Mouse (Mus musculus) cerebellum, adult 11-12 months (tissue): ENCODE data around the gene Zfp747.
"Not testable (repeated sequence)": the region's sequence is repeated elsewhere in the genome, so short reads cannot be mapped to it uniquely, and the experiment has no call there.

Experiments used
- DNase-seq: peaks from one replicate; pipeline ENCODE4 v3.0.0; 2022

The Zfp747 gene

DNA sequence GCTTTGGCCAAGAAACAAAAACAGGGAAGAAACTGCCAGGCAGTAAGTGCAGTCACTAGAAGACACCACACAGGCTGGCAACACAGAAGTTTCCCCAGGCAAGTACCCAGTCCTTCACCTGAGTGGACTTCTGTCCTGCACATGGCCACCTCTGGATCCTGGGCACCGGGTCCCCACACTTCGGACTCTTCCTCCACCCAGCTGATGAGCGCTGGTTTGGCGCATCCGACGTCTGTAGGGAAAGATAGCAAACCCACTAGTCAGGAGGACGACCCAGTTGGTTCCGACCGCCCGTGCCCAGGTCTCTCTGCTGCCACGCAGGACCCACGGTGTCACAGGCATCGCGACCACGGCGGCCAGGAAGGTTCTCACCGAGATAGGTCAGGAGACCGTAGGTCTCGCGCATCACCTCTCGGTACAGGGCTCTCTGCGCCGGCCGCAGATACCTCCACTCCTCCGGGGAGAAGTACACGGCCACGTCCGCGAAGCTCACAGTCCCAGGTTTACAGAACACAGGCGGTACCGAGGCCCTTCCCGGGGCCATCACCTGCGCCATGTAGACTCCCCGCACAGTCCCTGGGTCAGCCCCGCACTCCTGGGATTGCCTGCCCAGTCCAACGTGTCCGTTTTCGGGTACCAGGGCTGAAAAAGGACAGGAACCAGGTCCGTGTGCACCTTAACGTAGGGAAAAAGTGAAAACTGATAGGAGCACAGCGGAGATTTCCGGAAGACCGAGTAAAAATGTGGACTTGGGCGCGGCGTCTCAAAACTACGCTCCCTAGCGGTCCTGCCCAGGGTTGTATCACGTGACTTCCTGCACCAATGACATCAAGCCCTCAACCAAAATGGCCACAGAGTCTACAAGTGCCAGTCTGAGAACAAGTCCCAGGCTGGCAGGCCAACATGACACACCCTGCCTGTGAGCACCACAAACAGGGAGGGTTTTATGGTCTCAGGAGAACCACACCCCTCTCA is at the start of gene Zfp747:
Gene Zfp747, minus strand, starts transcription at position 780 of the 975 bp plus-strand sequence.
- peak; percentile 94 for DNase-seq

DNA sequence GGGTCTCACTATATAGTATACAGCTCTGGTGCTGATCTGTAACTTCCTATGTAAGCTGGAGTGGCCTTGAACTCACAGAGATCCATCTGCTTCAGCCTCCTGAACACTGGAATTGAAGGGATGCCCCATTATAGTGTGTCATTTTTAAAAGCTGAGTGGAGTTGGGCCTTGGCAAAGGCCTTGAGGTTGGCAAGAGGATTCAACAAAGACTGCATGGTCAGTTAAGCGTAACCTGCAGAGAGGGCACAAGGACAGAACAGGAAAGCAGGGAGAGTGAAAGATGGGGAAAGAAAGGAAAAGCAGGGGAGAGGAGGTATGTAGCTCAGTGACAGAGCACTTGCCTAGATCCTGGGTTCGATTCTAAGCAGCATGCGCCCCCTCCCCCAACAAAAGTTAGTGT is 49.4 kb upstream of the Zfp747 start:
- no peak for DNase-seq

DNA sequence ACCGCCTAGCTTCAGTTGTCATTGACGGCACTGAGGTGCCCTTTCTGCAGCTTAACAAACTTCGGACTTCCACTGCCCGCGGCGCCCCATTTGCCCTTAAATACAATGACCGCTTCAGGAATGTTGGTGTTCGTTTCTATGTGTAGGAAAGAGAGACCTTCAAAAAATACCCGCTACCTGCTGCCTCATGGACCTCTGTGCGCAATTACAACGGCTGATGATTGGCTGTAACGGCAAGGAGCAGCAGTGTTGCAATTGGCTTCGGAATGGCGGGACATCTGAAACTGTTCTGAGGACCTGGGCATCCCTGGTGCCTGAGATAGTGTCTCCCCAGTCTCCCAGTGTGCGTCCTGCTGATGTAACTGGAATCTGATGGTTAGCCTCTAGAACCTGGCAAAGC is 46.4 kb upstream of the Zfp747 start:
- DNase-seq, result no peak

DNA sequence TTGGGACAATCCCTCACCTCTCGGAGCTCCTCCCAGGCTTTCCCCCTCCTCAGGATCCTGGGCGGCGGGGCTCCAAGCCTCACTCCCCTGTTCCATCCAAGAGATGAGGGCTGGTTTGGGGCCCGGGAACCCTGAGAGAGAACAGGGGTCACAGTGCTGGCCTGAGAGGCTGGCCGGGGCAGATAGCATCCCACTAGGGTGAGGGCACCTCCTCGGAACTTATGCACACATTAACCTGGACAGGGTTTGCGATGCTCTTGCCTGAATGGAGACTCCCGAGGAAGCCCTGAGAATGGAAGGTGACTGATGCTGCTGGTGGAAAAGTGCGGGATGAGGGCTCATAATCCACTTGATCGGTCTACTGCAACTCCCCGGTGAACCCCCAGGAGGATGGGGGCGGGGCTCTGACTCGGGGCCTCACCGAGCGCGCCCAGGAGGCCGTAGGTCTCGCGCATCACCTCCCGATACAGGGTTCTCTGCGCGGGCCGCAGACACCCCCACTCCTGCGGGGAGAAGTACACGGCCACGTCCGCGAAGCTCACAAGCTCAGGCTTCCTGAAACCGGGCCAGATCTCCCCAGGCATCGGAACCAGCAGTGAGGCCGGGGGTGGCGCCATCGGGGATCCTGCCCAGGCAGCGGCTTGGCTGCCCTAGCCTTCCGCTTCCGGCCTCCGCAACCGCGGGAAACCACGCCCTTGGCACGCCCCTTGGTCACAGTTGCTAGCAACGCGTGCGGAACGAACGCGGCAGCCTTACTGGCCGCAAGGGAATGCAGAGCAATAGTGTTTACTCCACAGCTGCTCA is 45.7 kb upstream of the Zfp747 start, which contains the start of gene Zfp688:
Gene Zfp688, minus strand, starts transcription at position 681 of the 804 bp plus-strand sequence.
- DNase-seq, result peak; percentile 87

DNA sequence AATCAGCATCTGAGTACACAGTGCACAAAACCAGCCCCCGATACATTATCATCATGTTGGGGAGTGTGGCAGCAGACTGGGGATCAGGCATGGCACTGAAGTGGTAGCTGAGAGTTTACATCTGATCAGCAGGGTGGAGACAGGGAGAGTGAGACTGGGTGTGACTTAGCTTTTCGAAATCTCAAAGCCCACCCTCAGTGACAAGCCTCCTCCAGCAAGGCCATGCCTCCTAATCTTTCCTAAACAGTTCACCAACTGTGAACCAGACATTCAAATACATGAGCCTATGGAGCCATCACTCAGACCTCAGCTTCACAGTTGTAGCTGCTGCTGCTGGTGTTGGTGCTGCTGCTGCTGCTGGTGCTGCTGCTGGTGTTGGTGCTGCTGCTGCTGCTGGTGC is 35.6 kb upstream of the Zfp747 start:
- DNase-seq, result no peak

DNA sequence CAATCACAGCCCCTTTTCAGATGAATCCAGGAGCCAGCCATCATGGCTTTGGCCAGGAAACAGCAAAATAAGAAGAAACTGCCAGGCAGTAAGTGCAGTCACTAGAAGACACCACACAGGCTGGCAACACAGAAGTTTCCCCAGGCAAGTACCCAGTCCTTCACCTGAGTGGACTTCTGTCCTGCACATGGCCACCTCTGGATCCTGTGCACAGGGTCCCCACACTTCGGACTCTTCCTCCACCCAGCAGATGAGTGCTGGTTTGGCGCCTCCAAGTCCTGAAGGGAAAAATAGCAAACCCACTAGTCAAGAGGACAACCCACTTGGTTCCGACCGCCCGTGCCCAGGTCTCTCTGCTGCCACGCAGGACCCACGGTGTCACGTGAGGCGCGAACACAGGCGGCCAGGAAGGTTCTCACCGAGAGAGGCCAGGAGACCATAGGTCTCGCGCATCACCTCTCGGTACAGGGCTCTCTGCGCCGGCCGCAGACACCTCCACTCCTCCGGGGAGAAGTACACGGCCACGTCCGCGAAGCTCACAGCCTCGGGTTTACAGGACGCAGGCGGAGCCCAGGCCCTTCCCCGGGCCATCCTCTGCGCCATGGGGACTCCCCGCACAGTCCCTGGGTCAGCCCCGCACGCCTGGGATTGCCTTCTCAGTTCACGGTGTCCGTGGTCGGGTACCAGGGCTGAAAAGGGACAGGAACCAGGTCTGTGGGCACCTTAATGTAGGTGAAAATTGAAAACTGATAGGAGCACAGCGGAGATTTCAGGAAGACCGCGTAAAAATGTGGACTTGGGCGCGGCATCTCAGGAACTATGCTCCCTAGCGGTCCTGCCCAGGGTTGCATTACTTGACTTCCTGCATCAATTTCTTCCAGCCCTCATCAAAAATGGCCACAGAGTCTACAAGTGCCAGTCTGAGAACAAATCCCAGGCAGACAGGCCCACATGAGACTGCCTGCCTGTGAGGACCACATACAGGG is 30.4 kb upstream of the Zfp747 start, which contains the start of gene Zfp764:
Gene Zfp764, minus strand, starts transcription at position 821 of the 986 bp plus-strand sequence.
- peak; percentile 88 for DNase-seq

DNA sequence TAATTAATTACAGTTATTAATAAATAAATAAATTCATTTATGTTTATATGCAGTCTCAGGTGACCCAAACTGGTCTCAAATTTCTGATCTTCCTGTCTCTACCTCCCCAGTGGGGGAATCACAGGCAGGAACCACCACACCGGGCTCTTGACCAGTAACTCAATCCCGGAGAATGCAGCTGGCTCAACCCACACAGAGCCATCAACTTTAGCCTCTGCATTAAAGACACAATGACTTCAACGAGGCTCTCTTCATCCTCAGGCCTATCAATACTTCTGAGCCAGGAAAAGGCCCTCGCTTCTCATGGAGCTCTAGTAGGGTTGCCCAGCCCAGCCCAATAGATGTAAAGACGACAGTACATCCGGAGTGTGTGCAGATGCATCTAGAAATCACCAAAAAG is 28.3 kb upstream of the Zfp747 start:
- not testable (repeated sequence) for DNase-seq

DNA sequence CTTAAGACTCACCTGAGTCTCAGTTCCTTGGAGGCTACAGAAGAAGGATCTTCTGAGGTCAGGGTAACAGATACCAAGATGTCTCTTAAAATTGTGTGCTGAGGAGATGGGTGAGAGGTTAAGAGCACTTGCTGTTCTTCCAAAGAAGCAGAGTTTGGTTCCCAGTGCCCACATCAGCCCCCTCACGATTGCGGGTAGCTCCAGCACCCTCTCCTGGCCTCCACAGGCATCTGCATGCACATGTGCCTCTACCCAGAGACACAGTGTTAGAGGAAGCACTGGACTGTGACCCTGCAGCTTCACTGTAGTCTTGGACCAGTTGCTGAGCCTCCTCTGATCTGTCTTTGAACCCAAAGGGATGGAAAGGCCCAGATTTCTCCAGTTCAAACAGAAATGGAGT is 27.1 kb upstream of the Zfp747 start:
- DNase-seq, result no peak

DNA sequence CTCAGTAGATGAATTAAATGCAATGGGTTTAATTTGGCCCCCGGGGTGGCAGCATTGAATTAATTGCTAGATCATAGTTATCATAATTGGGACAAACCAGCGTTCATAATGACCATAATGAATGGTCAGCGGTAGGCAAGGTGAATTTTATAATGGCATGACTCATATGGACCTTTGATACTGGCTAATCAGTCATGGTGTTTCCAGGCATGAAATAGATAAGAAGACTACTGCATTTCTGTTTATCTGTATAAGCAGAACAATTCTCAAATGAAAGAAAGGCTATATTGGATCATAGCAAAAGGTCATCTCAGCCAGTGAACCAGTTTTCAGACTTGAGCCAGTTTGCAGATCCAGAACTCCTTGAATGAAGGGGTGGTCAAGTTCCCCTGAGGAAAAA is 24.5 kb upstream of the Zfp747 start:
- DNase-seq, result no peak

DNA sequence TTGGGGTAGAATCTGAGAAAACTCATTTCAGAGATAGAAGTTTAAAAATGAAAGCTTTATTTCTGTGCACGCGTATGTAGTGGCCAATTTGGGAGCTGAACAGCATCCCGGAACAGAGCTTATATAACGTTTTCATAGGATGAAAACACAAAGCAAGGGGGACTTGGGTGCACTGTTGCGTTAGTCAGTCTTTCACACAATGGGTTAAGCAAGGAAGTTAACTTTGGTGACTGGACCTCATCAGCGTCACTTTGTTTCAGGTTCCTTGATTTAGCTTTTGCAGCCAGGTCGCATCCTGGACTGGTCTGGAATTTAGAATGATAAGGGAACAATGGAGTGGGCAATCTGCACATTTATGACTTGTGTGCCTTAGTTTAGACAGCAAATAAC is 18.1 kb upstream of the Zfp747 start:
- no peak for DNase-seq

DNA sequence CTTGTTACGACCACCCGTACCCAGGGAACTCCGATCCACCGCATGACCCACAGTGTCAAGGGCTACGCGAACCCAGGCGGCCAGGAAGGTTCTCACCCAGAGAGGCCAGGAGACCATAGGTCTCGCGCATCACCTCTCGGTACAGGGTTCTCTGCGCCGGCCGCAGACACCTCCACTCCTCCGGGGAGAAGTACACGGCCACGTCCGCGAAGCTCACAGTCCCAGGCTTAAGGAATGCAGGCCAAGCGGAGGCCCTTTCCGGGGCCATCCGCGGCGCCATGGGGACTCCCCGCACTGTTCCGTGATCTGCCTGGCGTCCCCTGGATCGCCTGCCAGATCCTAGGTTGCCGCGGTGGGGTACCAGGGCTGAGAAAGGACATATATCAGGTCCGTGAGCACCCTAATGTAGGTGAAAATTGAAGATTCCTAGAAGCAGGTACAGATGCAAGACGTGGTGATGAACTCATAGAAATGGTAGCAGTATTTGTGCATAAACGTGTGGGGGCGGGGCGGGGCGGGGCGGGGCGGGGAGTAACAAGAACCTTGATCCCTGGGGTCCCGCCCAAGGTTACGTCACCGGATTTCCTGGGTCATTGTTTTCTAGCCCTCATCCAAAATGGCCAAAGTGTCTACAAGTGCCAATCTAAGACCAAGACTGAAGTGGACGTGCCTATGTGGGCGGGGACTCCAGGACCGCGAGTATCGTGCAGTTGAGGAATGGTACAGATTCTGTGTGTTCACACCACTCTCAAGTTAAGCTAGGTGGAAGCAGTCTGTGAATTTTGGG is 17.5 kb upstream of the Zfp747 start, which contains the start of gene E430018J23Rik:
Gene E430018J23Rik, minus strand, starts transcription at position 473 of the 787 bp plus-strand sequence.
- peak; percentile 98 for DNase-seq

DNA sequence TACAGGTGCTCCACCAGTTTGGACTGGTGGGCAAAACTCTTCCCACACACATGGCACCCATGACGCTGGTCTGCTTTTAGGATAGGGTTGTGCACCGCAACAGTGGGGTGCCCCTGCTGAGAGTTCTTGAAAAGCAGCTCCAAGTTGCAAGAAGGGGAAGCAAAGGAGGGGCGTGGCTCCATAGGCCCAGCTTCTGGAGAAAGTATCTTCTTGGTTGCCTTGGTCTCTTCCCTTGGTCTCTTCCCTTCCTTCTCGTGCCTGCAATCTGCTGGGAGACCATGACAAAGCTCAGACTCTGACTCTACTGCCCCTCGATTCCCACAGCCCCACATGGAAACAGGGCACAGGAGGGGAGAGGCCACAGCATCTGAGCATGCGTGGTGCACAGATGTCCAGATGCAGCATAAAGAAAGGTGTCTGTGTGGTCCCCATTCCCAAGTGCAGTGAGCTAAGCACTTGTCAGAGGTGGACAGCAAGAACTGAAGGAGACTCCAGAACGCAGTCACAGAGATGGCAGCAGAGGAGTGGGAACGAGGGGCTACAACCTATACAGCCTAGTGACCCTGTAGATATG is 16.5 kb upstream of the Zfp747 start:
- no peak for DNase-seq

DNA sequence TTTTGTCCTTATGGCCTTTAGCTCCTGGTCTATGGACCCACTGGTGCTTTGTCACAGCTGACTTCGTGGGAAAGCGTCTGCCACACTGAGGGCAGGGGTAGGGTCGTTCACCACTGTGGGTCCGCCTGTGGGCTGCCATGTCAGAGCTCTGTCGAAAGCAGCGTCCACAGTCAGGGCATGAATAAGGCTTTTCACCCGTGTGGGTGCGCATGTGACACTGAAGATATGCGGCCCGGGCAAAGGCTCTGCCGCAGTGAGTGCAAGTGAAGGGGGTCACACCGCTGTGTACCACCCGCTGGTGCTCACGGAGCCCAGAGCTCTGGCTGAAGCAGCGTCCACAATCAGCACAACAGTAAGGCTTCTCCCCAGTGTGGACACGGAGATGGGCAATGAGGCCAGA is 15.7 kb upstream of the Zfp747 start:
- DNase-seq, result no peak

DNA sequence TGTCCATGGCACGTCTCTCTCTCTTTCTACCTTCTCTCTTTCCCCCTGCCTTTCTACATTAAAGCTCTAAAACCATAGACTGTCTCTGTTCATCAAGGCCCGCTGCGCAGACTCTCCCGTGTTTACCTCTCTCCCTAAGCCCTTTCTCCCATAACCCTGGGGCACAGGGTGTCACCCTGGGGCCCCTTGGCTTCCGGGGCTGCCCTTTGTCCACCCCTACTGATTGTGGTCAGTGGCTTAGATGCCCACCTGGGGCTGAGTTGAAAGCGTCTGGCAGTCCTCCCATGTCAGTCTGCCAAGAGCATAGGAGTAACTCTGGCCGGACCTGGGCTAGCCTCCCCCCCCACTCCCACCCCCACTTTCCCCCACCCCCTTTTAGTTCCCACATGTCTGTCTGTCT is 14.5 kb upstream of the Zfp747 start:
- DNase-seq, result no peak

DNA sequence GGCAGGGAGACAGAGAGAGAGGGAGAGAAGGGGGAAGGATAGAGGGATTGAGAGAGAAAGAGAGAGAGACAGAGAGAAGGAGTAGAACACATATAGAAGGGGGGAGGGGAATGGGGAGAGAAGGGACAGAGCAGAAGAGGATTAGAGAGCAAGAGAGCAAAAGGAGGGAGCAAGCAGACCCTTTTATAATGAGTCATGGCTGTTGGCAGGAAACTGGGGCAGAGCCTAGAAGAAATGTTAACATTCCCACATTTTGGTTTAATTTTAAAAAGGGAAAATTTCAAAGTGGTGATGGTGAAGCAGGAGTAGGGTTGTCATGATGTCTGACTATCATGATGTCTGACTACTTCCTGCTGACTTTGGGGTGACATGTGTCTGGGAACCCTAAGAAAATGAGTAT is 12.4 kb upstream of the Zfp747 start:
- DNase-seq, result not testable (repeated sequence)

DNA sequence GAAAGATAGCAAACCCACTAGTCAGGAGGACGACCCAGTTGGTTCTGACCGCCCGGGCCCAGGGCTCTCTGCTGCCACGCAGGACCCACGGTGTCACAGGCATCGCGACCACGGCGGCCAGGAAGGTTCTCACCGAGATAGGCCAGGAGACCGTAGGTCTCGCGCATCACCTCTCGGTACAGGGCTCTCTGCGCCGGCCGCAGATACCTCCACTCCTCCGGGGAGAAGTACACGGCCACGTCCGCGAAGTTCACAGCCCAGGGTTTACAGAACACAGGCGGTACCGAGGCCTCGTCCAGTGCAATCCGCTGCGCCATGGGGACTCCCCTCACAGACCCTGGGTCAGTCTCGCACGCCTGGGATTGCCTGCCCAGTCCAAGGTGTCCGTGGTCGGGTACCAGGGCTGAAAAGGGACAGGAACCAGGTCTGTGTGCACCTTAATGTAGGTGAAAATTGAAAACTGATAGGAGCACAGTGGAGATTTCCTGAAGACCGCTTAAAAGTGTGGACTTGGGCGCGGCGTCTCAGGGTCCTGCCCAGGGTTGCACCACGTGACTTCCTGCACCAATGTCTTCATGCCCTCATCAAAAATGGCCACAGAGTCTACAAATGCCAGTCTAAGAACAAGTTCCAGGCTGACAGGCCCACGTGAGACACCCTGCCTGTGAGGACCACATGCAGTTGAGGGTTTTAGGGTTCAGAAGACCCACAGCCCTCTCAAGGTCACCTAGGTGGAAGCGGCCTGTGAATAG is 11.0 kb upstream of the Zfp747 start, which contains the start of gene 9130019O22Rik:
Gene 9130019O22Rik, minus strand, starts transcription at position 526 of the 752 bp plus-strand sequence.
- DNase-seq, result peak; percentile 91

DNA sequence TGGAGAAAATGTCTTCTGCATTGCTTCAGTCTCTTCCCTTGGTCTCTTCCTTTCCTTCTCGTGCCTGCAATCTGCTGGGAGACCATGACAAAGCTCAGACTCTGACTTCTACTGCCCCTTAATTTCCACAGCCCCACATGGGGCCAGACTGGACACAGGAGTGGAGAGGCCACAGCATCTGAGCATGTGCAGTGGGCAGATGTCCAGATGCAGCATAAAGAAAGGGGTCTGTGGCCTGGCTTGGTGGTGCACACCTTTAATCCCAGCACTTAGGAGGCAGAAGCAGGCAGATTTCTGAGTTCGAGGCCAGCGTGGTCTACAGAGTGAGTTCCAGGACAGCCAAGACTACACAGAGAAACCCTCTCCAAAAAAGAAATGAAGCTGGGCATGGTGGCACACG is 9.7 kb upstream of the Zfp747 start:
- peak; percentile 59 for DNase-seq

DNA sequence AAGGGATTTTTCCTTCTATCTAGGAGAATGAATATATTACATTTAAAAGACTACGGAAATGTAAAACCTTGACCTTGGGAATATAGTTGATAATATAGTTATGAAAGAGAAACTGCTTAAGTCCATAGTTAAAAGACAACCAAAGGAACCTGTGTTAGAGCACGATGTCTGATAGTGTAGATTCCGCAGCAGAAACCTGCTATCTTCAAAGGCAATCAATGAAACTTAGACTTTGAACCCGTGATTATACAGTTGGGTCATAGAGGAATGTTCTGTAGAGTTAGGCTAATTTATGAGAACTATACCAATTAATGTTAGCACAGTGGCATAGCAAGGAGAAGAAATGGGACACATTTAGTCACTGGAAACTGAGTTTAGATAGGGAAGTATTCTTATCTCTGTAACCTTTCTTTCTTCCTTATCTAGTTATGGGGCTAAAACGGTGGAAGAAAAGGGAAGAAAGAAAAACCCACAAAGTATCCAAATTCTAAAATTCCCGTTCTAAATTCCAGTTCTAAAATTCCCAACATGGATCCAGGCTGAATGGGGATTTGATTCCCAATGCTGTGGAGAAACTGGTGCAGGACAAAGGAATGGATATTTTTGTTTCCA is 2.6 kb upstream of the Zfp747 start:
- no peak for DNase-seq

DNA sequence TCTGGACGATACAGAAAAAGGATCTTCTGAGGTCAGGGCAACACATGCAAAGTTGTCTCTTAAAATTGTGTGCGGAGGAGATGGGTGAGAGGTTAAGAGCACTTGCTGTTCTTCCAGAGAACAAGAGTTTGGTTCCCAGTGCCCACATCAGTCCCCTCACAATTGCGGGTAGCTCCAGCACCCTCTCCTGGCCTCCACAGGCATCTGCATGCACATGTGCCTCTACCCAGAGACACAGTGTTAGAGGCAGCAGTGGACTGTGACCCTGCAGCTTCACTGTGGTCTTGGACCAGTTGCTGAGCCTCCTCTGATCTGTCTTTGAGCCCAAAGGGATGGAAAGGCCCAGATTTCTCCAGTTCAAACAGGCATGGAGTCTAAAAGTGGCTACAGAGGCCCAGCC is 4.0 kb downstream of the Zfp747 start:
- DNase-seq, result not testable (repeated sequence)

DNA sequence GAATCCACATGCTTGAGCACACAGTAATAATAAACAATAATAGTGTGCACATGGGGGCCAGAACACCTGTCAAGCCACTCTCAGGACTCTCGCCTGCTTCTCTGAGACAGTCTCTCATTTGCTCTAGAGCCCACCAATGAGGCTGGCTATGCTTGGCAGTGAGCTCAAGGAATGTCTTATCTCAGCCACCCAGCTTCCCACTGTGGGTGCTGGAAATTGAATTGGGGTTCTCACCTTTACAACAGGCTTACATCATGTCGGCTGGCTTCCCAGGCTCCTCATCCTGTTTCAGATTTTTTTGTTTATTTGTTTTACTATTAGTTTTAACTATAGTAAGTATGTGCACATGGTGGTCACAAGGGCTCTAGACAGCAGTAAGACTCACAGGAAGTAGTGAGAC is 4.6 kb downstream of the Zfp747 start:
- DNase-seq, result no peak
